ENCODE assay signal across 21 mouse cellular contexts in the genomic region with DNA sequence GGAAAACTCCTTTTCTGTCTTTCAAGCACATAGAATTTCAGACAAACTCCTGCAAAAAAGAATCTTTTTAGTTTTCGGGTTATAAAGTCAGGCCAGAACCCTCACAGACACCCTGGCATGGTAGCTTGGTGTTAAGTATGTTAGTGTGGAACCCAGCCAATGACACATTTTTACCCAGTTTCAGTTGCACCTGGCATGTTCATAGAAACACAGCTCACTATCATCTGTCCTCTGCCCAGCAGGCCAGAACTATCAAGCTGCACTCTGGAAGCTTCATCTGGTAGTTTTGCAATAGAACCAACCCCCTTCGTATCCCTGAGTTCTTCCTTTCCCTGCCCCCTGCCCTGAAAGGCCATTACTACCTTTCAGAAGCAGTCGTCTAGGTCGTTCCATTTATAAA.
"Had no signal": no experiment of that assay in that cellular context is flagged by ENCODE, and none has a peak within 500 bp of the region (broad histone marks: within the 10 kb centered on the region; RNA-seq: fewer than 3 reads in every experiment).

No protein-coding gene starts in this region.

- H3K9me3 ChIP-seq: limb, embryonic 10.5 days; limb, embryonic 13.5 days; liver, embryonic 13.5 days; midbrain, embryonic 10.5 days; midbrain, embryonic 13.5 days; neural tube, embryonic 13.5 days; stomach, embryonic 15.5 days had no signal

- H3K27ac ChIP-seq: kidney, postnatal 0 days; layer of hippocampus, adult 2 months; limb, embryonic 10.5 days; limb, embryonic 13.5 days; liver, embryonic 13.5 days; macrophage; midbrain, embryonic 10.5 days; midbrain, embryonic 13.5 days; neural tube, embryonic 13.5 days; stomach, embryonic 15.5 days had no signal

- H3K4me1 ChIP-seq: limb, embryonic 10.5 days; limb, embryonic 13.5 days; liver, embryonic 13.5 days; midbrain, embryonic 10.5 days; midbrain, embryonic 13.5 days; neural tube, embryonic 13.5 days; stomach, embryonic 15.5 days had no signal

- ATAC-seq: lung, postnatal 0 days; midbrain, embryonic 13.5 days; midbrain, embryonic 16.5 days had no signal

- H3K4me2 ChIP-seq: limb, embryonic 13.5 days; liver, embryonic 13.5 days; lung, embryonic 14.5 days; midbrain, embryonic 13.5 days; neural tube, embryonic 13.5 days; stomach, embryonic 15.5 days had no signal

- H3K27me3 ChIP-seq: limb, embryonic 13.5 days; liver, embryonic 13.5 days; midbrain, embryonic 13.5 days; neural tube, embryonic 13.5 days; stomach, embryonic 15.5 days had no signal

- H3K36me3 ChIP-seq: limb, embryonic 10.5 days; limb, embryonic 13.5 days; liver, embryonic 13.5 days; midbrain, embryonic 10.5 days; midbrain, embryonic 13.5 days; neural tube, embryonic 13.5 days; stomach, embryonic 15.5 days had no signal

- H3K9ac ChIP-seq: limb, embryonic 13.5 days; liver, embryonic 13.5 days; lung, embryonic 14.5 days; midbrain, embryonic 13.5 days; neural tube, embryonic 13.5 days; stomach, embryonic 15.5 days had no signal

- DNase-seq: kidney, postnatal 25 days; layer of hippocampus, adult 9-11 months; liver; liver, embryonic 13.5 days; retina, postnatal 1 day; right cerebral cortex, postnatal 25 days; spleen, adult 18-20 months; thymus, postnatal 25 days had no signal

- H3K4me3 ChIP-seq: layer of hippocampus, adult 2 months; limb, embryonic 10.5 days; limb, embryonic 13.5 days; liver, embryonic 13.5 days; midbrain, embryonic 10.5 days; midbrain, embryonic 13.5 days; myocyte; neural tube, embryonic 13.5 days; stomach, embryonic 15.5 days had no signal
